9 mouse cellular contexts compared by ENCODE assay signal in genomic region chr9:43253271-43253681, GRCm38 (mm10). TPM values are rescaled to one million over a fixed set of nuclear protein-coding genes. Genes with fewer than 3 reads are reported as not detected.
DNase-seq lines count a peak whose midpoint lies in the region; ATAC-seq and TF ChIP-seq lines count a peak whose summit lies in the region.
"Had no signal": no experiment of that assay in that cellular context is flagged by ENCODE, and none has a peak within 500 bp of the region (broad histone marks: within the 10 kb centered on the region; RNA-seq: fewer than 3 reads in every experiment).

No protein-coding gene starts in this region.

- H3K9ac ChIP-seq in heart, postnatal 0 days (replicated peaks; ENCODE audit: low read depth, low read length), result no peak overlapping the region
- H3K9ac ChIP-seq in limb, embryonic 15.5 days, result no peak overlapping the region
- no peak overlapping the region for H3K9ac ChIP-seq in forebrain, embryonic 13.5 days

- DNase-seq in urinary bladder, postnatal 4 days (ENCODE audit: low spot score in 2 of 2), result peak; percentile 45 to 63
- DNase-seq in urinary bladder, postnatal 10 days (ENCODE audit: low spot score), result no peak
- DNase-seq in heart, postnatal 0 days (ENCODE audit: low spot score), result no peak
- DNase-seq in left cerebral cortex, adult 8-10 months (ENCODE audit: low spot score in 2 of 2), result no peak
- DNase-seq in left cerebral cortex, adult 2 months (ENCODE audit: extremely low spot score in 1 of 2, low spot score in 2 of 2), result no peak
- DNase-seq in cerebellum, postnatal 10 days, result no peak

- WGBS in heart, postnatal 0 days, result 41% methylated on average over 5 of the region's 5 CpGs
- 15% methylated on average over 5 of the region's 5 CpGs for WGBS in limb, embryonic 15.5 days
- 18% methylated on average over 5 of the region's 5 CpGs for WGBS in forebrain, embryonic 13.5 days

- no peak for TF ChIP-seq CTCF in heart, postnatal 0 days (IDR thresholded peaks at IDR 0.05; ENCODE audit: low read depth)
- TF ChIP-seq CTCF in left cerebral cortex, adult 2 months (IDR thresholded peaks at IDR 0.05), result no peak

- H3K27me3 ChIP-seq in heart, postnatal 0 days (ENCODE audit: control insufficient read depth, insufficient read depth, low read length), result no peaks in the 10 kb centered on the region
- no peaks in the 10 kb centered on the region for H3K27me3 ChIP-seq in limb, embryonic 15.5 days
- no peaks in the 10 kb centered on the region for H3K27me3 ChIP-seq in forebrain, embryonic 13.5 days

- 0 out of 2 replicates have a peak overlapping the region, but pooled peaks have one; percentile 30 for H3K27ac ChIP-seq in heart, postnatal 0 days (ENCODE audit: low read depth)
- H3K27ac ChIP-seq in limb, embryonic 15.5 days, result peak overlapping the region; percentile 95
- H3K27ac ChIP-seq in left cerebral cortex, adult 2 months, result no peak overlapping the region
- H3K27ac ChIP-seq in forebrain, embryonic 13.5 days, result no peak overlapping the region

- H3K9me3 ChIP-seq in heart, postnatal 0 days (replicated peaks; ENCODE audit: control insufficient read depth, low read length), result no peaks in the 10 kb centered on the region
- no peaks in the 10 kb centered on the region for H3K9me3 ChIP-seq in limb, embryonic 15.5 days
- no peaks in the 10 kb centered on the region for H3K9me3 ChIP-seq in forebrain, embryonic 13.5 days (replicated peaks)

- no peak for TF ChIP-seq EP300 in heart, postnatal 0 days (IDR thresholded peaks at IDR 0.05; ENCODE audit: low read depth)

- H3K36me3 ChIP-seq in heart, postnatal 0 days (replicated peaks; ENCODE audit: control insufficient read depth, insufficient read depth, low read length), result no peaks in the 10 kb centered on the region
- no peaks in the 10 kb centered on the region for H3K36me3 ChIP-seq in limb, embryonic 15.5 days
- no peaks in the 10 kb centered on the region for H3K36me3 ChIP-seq in forebrain, embryonic 13.5 days (ENCODE audit: poor library complexity, severe bottlenecking)

- intact Hi-C loops in left cerebral cortex, adult 2 months (cut with DNase I), result no loop called here

- ATAC-seq in heart, postnatal 0 days (ENCODE audit: insufficient read depth, low read depth), result peak; percentile 78
- peak; percentile 68 for ATAC-seq in limb, embryonic 15.5 days (ENCODE audit: insufficient number of reproducible peaks, low FRiP score, low TSS enrichment, low read depth)
- ATAC-seq in forebrain, embryonic 13.5 days, result no peak

- H3K4me1 ChIP-seq in heart, postnatal 0 days (ENCODE audit: control insufficient read depth, insufficient read depth), result no peaks in the 10 kb centered on the region
- peaks cover 48% of the 10 kb centered on the region for H3K4me1 ChIP-seq in limb, embryonic 15.5 days
- peaks cover 10% of the 10 kb centered on the region for H3K4me1 ChIP-seq in forebrain, embryonic 13.5 days

- H3K4me3 ChIP-seq in heart, postnatal 0 days (ENCODE audit: low read depth, low read length), result no peak overlapping the region
- no peak overlapping the region for H3K4me3 ChIP-seq in limb, embryonic 15.5 days
- H3K4me3 ChIP-seq in left cerebral cortex, adult 2 months, result no peak overlapping the region
- no peak overlapping the region for H3K4me3 ChIP-seq in forebrain, embryonic 13.5 days

- H3K4me2 ChIP-seq in heart, postnatal 0 days (ENCODE audit: low read depth, low read length), result no peak overlapping the region
- peak overlapping the region; percentile 32 for H3K4me2 ChIP-seq in limb, embryonic 15.5 days
- H3K4me2 ChIP-seq in forebrain, embryonic 13.5 days, result no peak overlapping the region

RNA-seq across cellular contexts. Expression of gene Oaf, which starts 13.6 kb away (rescaled TPM):
- 15.6 and 26.6 TPM in 2 replicates for total RNA-seq in heart, postnatal 0 days (2014; rRNA removed; ENCODE audit: low replicate concordance)
- 20.7 and 22.4 TPM in 2 replicates for polyA plus RNA-seq in heart, postnatal 0 days (2015; fragmentation: Nextera tagmentation; extraction: Ambion mirVana)
- 78.4 and 102 TPM in 2 replicates for polyA plus RNA-seq in limb, embryonic 15.5 days (2015; fragmentation: Nextera tagmentation; extraction: Ambion mirVana)
- total RNA-seq in left cerebral cortex, adult 8-10 months (2022), result 10 to 100 TPM; 12.8 to 18.5 (median 15.2) TPM
- total RNA-seq in left cerebral cortex, adult 2 months (2021), result 10 to 100 TPM; 13.3 to 18.0 TPM
- polyA plus RNA-seq in forebrain, embryonic 13.5 days (2015; fragmentation: Nextera tagmentation; extraction: Ambion mirVana), result 7.6 and 9.1 TPM in 2 replicates

RNA-seq across cellular contexts. Expression of gene Pou2f3, which starts 43.1 kb away (rescaled TPM):
- not detected in 2 replicates for total RNA-seq in heart, postnatal 0 days (2014; rRNA removed; ENCODE audit: low replicate concordance)
- 0.08 and 0.10 TPM in 2 replicates for polyA plus RNA-seq in heart, postnatal 0 days (2015; fragmentation: Nextera tagmentation; extraction: Ambion mirVana)
- polyA plus RNA-seq in limb, embryonic 15.5 days (2015; fragmentation: Nextera tagmentation; extraction: Ambion mirVana), result 10.2 and 11.8 TPM in 2 replicates
- under 1 TPM; 0.14 to 0.37 (median 0.27) TPM for total RNA-seq in left cerebral cortex, adult 8-10 months (2022)
- under 1 TPM; 0.16 to 0.65 TPM for total RNA-seq in left cerebral cortex, adult 2 months (2021)
- not detected in 2 replicates for polyA plus RNA-seq in forebrain, embryonic 13.5 days (2015; fragmentation: Nextera tagmentation; extraction: Ambion mirVana)
- total RNA-seq: gastrocnemius, postnatal 36 days had no signal

RNA-seq across cellular contexts. Expression of gene Trim29, which starts 57.4 kb away (rescaled TPM):
- total RNA-seq in heart, postnatal 0 days (2014; rRNA removed; ENCODE audit: low replicate concordance), result 1.3 and 4.2 TPM in 2 replicates
- 0.08 and 0.14 TPM in 2 replicates for polyA plus RNA-seq in heart, postnatal 0 days (2015; fragmentation: Nextera tagmentation; extraction: Ambion mirVana)
- polyA plus RNA-seq in limb, embryonic 15.5 days (2015; fragmentation: Nextera tagmentation; extraction: Ambion mirVana), result 177 and 186 TPM in 2 replicates
- total RNA-seq in left cerebral cortex, adult 8-10 months (2022), result under 1 TPM in 2 of 4 experiments, not detected in 2; 0.27 to 0.42 TPM
- total RNA-seq in left cerebral cortex, adult 2 months (2021), result not detected
- 0.13 TPM in 1 of 2 replicates, not detected in the other for polyA plus RNA-seq in forebrain, embryonic 13.5 days (2015; fragmentation: Nextera tagmentation; extraction: Ambion mirVana)

Comparison
In these comparisons a context has a peak if more than half of its experiments do, and no peak if none do; other contexts are left out.
1. DNase-seq: peak in urinary bladder, postnatal 4 days (2 of 2); none in urinary bladder, postnatal 10 days (single experiment), heart, postnatal 0 days (single experiment), left cerebral cortex, adult 8-10 months (0 of 2), left cerebral cortex, adult 2 months (0 of 2) and cerebellum, postnatal 10 days (0 of 2).
2. H3K27ac ChIP-seq: peak in heart, postnatal 0 days (single experiment) and limb, embryonic 15.5 days (single experiment); none in left cerebral cortex, adult 2 months (single experiment) and forebrain, embryonic 13.5 days (single experiment).